Mouse (Mus musculus): ENCODE measurements at regions not wholly inside any gene's neighbourhood (a gene's known extent, or its start where the extent isn't known, plus 50 kb on each side); places are given as distances from the start of the nearest gene placed in this dataset.

DNA sequence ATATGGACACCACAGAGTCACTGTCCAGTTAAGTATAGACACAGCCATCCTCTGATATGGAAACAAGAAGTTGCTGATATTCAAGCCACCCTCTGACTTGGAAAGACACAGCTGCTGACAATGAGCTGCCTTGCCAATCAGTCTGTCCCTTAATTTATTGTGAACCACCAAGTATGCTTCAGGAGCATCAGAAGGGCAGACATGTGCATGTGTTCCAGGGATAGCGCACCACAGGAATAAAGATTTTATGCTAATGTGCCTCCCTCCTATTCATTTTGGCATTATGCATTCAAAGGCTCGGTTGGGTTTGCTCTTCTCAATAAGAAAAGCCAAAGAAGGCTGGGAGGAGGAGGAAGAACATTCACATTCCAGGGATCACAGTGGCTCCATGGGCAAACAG, 120.0 kb upstream of the Tmtc1 start:
- 0 out of 2 replicates have a peak, but pooled peaks cover 2% of the 10 kb centered on the region for H3K4me1 ChIP-seq
- 84% methylated on average over 2 of the region's 2 CpGs for WGBS
- no peak for ATAC-seq (ENCODE audit: extremely low read depth, insufficient number of reproducible peaks, low FRiP score, low TSS enrichment)

DNA sequence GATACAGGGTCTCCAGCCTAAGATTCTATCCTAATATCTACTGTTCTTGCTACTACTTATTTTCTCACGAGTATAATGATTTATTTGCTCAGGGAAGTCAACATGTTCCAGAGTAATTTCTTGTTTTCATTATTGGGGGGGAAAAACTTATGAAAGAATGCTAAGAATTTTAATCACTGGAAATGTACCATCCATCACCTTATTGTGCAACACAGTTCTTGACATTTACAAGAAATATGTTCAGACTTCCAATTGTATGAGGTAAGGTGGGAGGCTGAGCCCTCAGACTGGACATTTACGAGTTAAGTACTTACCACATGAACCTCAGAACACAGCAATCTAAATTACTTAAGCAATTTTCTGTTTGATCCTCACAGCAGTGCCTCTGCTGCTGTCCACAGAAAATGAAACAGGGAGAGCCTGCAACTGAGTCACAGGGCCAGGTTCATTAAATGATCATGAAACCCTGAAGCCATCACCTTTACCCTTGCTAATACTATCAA, 118.1 kb upstream of the Tmtc1 start:
- Histone ChIP-seq H3K4me3 (no peak overlapping the region), H3K4me2 (no peak overlapping the region), H3K9ac (no peak overlapping the region), H3K9me3 (no peaks in the 10 kb centered on the region), H3K27me3 (replicated peaks) (no peaks in the 10 kb centered on the region), H3K4me1 (0 out of 2 replicates have a peak, but pooled peaks cover 6% of the 10 kb centered on the region), H3K36me3 (no peaks in the 10 kb centered on the region), H3K27ac (replicated peaks) (no peak overlapping the region)
- no peak for ATAC-seq (ENCODE audit: extremely low read depth, insufficient number of reproducible peaks, low FRiP score, low TSS enrichment)
- WGBS: 51% methylated on average over 2 of the region's 2 CpGs

More for the DNA sequence above, 120.0 kb upstream of the Tmtc1 start:
- Histone ChIP-seq H3K9me3 (no peaks in the 10 kb centered on the region), H3K9ac (no peak overlapping the region), H3K27ac (replicated peaks) (no peak overlapping the region), H3K4me3 (no peak overlapping the region), H3K4me2 (no peak overlapping the region), H3K27me3 (replicated peaks) (no peaks in the 10 kb centered on the region), H3K36me3 (no peaks in the 10 kb centered on the region)

GRCm38 (mm10) chr6:148556484-148556871, 112.3 kb upstream of the Tmtc1 start:
- no peaks in the 10 kb centered on the region for H3K9me3 ChIP-seq
- peak overlapping the region; percentile 32 for H3K4me2 ChIP-seq
- 38% methylated on average over 2 of the region's 2 CpGs for WGBS
- H3K27me3 ChIP-seq (replicated peaks): no peaks in the 10 kb centered on the region
- H3K27ac ChIP-seq (replicated peaks): peak overlapping the region; percentile 80
- ATAC-seq (ENCODE audit: extremely low read depth, insufficient number of reproducible peaks, low FRiP score, low TSS enrichment): no peak
- H3K4me1 ChIP-seq: peaks cover 37% of the 10 kb centered on the region
- H3K4me3 ChIP-seq: no peak overlapping the region; the same call in 1 of the 2 replicates
- no peak overlapping the region for H3K9ac ChIP-seq
- no peaks in the 10 kb centered on the region for H3K36me3 ChIP-seq

- ATAC-seq (ENCODE audit: extremely low read depth, insufficient number of reproducible peaks, low FRiP score, low TSS enrichment): no peak
- WGBS: 70% methylated on average over 5 of the region's 5 CpGs
- Histone ChIP-seq H3K27ac (replicated peaks) (peak overlapping the region; percentile 80), H3K4me3 (no peak overlapping the region; the same call in 1 of the 2 replicates), H3K27me3 (replicated peaks) (no peaks in the 10 kb centered on the region), H3K36me3 (no peaks in the 10 kb centered on the region), H3K9ac (no peak overlapping the region), H3K4me2 (peak overlapping the region; percentile 32), H3K4me1 (peaks cover 43% of the 10 kb centered on the region), H3K9me3 (no peaks in the 10 kb centered on the region)
Measured at GRCm38 (mm10) chr6:148555651-148556483, 111.7 kb upstream of the Tmtc1 start.

DNA sequence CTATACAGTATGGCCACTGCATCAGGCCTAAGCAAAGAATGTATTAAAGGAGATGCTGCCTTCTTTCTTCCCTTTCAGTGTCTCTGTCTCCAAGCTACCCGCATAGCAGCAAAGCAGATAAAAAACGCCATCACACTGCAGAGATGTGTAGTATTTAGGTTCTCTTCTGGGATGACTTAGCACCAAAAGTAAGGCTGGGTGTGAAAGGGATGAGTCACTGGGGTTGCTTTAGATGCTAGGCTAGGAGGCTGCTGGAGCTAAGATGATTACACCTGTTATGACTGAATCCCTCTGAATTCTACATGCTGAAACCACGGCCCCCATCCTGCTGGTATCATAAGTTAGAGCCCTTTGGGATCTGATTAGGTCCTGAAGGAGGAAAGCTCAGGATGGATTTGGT, 110.3 kb upstream of the Tmtc1 start:
- Histone ChIP-seq H3K27me3 (replicated peaks) (no peaks in the 10 kb centered on the region), H3K4me3 (no peak overlapping the region), H3K4me2 (no peak overlapping the region), H3K9me3 (no peaks in the 10 kb centered on the region), H3K4me1 (peaks cover 45% of the 10 kb centered on the region), H3K9ac (no peak overlapping the region), H3K36me3 (no peaks in the 10 kb centered on the region), H3K27ac (replicated peaks) (no peak overlapping the region)
- 79% methylated on average over 3 of the region's 3 CpGs for WGBS
- no peak for ATAC-seq (ENCODE audit: extremely low read depth, insufficient number of reproducible peaks, low FRiP score, low TSS enrichment)

- no peak overlapping the region for H3K4me2 ChIP-seq
- no peak overlapping the region for H3K9ac ChIP-seq
- no peak for ATAC-seq (ENCODE audit: extremely low read depth, insufficient number of reproducible peaks, low FRiP score, low TSS enrichment)
- peaks cover 54% of the 10 kb centered on the region for H3K4me1 ChIP-seq
- peak overlapping the region; percentile 75 for H3K27ac ChIP-seq (replicated peaks)
- no peaks in the 10 kb centered on the region for H3K9me3 ChIP-seq
- no peaks in the 10 kb centered on the region for H3K27me3 ChIP-seq (replicated peaks)
- WGBS: 41% methylated on average over 5 of the region's 5 CpGs
- H3K4me3 ChIP-seq: no peak overlapping the region
- no peaks in the 10 kb centered on the region for H3K36me3 ChIP-seq
Measured at GRCm38 (mm10) chr6:148553616-148554015, 109.4 kb upstream of the Tmtc1 start.

DNA sequence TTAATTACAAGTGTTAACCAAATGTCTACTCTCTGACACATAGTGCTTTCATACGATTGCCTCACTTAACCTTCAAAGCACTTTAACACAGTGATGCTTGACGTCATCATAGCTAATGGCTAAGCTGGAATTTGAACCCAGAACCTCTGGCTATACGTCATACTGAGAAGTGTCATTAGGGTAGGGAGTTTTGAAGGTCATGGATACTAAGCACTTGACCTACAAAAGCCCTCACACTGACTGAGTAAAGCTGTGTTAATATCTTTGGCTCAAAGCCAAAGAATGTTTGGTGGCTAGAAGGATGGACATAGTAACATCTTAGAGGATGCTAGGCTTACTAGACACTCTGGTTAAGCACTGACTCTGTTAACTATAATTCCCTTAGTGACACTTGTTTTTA, 106.9 kb upstream of the Tmtc1 start:
- Histone ChIP-seq H3K9ac (no peak overlapping the region), H3K4me2 (no peak overlapping the region), H3K27ac (replicated peaks) (no peak overlapping the region), H3K27me3 (replicated peaks) (no peaks in the 10 kb centered on the region), H3K4me3 (no peak overlapping the region), H3K9me3 (no peaks in the 10 kb centered on the region), H3K4me1 (peaks cover 52% of the 10 kb centered on the region), H3K36me3 (no peaks in the 10 kb centered on the region)
- no peak for ATAC-seq (ENCODE audit: extremely low read depth, insufficient number of reproducible peaks, low FRiP score, low TSS enrichment)
- WGBS: 63% methylated on average over 3 of the region's 3 CpGs

DNA sequence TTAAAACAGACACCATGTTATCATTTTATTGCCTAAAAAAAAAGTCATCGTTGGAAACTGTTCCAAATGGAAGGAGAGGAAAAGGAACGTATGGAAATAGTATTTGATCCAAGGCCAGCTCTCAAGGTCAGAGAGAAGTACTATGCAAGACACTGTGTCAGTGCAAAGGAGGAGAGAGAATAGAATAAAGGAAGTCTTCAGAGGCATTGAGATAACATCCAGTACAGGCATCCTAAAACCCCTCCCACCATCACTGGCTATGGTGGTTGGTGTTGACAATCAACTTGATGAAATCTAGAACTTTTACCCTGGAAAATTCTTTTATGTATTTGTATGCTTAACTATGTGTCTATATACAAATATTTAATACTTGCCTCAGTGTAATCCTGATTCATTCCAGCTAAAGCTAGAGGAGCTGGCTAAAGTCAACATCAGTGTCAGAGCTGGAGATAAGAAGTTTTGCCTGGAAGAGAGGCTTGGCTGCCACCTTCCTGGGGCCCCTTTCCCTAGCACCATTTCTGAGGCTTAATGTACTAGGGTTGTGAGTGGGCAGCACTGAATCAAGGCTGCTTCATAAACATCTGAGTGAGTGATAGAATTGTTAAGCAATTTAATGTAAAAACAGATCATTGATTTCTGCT, 104.1 kb upstream of the Tmtc1 start:
- H3K4me2 ChIP-seq: no peak overlapping the region
- H3K4me3 ChIP-seq: no peak overlapping the region
- 30% methylated on average over 2 of the region's 2 CpGs for WGBS
- no peak overlapping the region for H3K9ac ChIP-seq
- H3K27ac ChIP-seq (replicated peaks): peak overlapping the region; percentile 20; the same call in 1 of the 2 replicates
- no peak for ATAC-seq (ENCODE audit: extremely low read depth, insufficient number of reproducible peaks, low FRiP score, low TSS enrichment)
- H3K9me3 ChIP-seq: no peaks in the 10 kb centered on the region
- H3K4me1 ChIP-seq: peaks cover 34% of the 10 kb centered on the region
- H3K27me3 ChIP-seq (replicated peaks): no peaks in the 10 kb centered on the region
- H3K36me3 ChIP-seq: no peaks in the 10 kb centered on the region

GRCm38 (mm10) chr6:148543047-148543446, 98.9 kb upstream of the Tmtc1 start:
- H3K4me3 ChIP-seq: no peak overlapping the region
- no peak overlapping the region for H3K27ac ChIP-seq (replicated peaks)
- H3K4me1 ChIP-seq: peaks cover 17% of the 10 kb centered on the region
- no peak overlapping the region for H3K9ac ChIP-seq
- 67% methylated on average over 3 of the region's 3 CpGs for WGBS
- ATAC-seq (ENCODE audit: extremely low read depth, insufficient number of reproducible peaks, low FRiP score, low TSS enrichment): no peak
- H3K9me3 ChIP-seq: no peaks in the 10 kb centered on the region
- no peak overlapping the region for H3K4me2 ChIP-seq
- no peaks in the 10 kb centered on the region for H3K27me3 ChIP-seq (replicated peaks)
- no peaks in the 10 kb centered on the region for H3K36me3 ChIP-seq

DNA sequence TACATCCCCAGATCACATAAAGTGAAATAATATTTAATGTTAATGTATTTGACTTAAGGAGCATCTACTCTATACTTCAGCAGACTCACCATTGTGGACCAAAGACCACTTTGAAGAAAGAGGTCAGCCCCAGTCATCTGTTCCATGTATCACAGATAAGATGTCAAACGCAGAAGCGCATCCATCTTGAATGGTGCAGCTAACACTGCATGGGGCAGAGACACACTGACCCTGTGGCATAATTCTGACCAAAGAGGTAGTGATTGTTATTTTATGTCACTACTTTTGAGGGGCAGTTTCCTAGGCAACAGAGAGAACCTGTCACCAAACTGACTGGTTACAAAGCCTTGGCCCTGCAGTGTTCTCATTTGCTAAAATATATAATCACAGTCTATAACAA, 97.8 kb upstream of the Tmtc1 start:
- no peaks in the 10 kb centered on the region for H3K27me3 ChIP-seq (replicated peaks)
- H3K27ac ChIP-seq (replicated peaks): no peak overlapping the region
- H3K4me1 ChIP-seq: peaks cover 10% of the 10 kb centered on the region
- H3K9me3 ChIP-seq: no peaks in the 10 kb centered on the region
- WGBS: 82% methylated on average over 2 of the region's 2 CpGs
- no peak for ATAC-seq (ENCODE audit: extremely low read depth, insufficient number of reproducible peaks, low FRiP score, low TSS enrichment)
- H3K36me3 ChIP-seq: no peaks in the 10 kb centered on the region
- no peak overlapping the region for H3K9ac ChIP-seq
- H3K4me2 ChIP-seq: no peak overlapping the region
- H3K4me3 ChIP-seq: no peak overlapping the region

DNA sequence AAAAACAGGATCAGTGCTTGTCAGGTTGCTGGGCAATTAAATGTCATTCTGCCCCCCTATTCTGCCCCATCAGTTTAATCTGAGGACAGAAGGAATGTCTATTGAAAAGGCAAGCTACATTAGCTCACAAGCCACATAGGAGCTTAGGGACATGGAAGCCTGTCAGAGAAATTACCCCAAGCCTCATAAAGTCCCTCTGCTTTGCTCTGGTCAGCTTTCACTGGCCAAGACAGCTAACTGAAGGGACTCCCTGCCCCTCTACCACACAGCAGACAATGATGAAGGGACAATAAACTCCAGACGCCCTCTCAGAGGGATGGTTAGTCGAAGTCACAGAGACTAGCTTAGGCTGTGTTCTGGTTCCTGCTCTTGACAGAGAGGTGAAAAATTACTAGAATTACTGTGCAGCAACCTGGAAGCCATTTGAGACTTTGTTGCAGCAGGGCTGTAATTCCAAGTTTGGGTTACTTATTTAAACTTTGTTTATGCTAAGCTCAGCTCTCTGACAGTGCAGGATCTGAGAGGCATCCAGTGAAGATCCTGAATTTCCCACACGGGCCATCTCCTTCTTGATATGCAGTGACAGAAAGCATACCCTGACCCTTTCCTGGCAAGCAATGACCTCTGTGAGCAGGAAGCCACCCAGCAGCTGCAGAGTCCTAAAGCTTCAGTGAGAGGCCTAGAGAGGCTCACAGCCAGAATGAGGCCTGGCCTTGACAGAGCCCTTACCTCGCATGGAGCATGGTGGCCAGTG, 95.2 kb upstream of the Tmtc1 start:
- H3K9ac ChIP-seq: no peak overlapping the region
- H3K4me1 ChIP-seq: peaks cover 10% of the 10 kb centered on the region
- 35% methylated on average over 4 of the region's 4 CpGs for WGBS
- no peaks in the 10 kb centered on the region for H3K9me3 ChIP-seq
- no peak overlapping the region for H3K4me2 ChIP-seq
- H3K4me3 ChIP-seq: no peak overlapping the region
- no peak for ATAC-seq (ENCODE audit: extremely low read depth, insufficient number of reproducible peaks, low FRiP score, low TSS enrichment)
- no peaks in the 10 kb centered on the region for H3K27me3 ChIP-seq (replicated peaks)
- H3K36me3 ChIP-seq: no peaks in the 10 kb centered on the region
- H3K27ac ChIP-seq (replicated peaks): no peak overlapping the region

All from heart, embryonic 13.5 days (tissue).